Mouse (Mus musculus) liver, adult 2 months (tissue): ENCODE results near the gene Slc28a3.

Experiments used
- CTCF ChIP-seq: fragments of 200-500 bp; IDR thresholded peaks from 2 replicates; pipeline ENCODE4 v1.5.1; 2011; ENCODE audit warnings: low read depth, low read length, control low read depth
- POLR2A ChIP-seq: fragments of 200-500 bp; IDR thresholded peaks from 2 replicates; pipeline ENCODE4 v1.6.1; 2011; ENCODE audit warnings: low read length, control low read depth; ENCODE audit not compliant: insufficient read depth; ENCODE audit errors: extremely low read depth

- TF ChIP-seq POLR2A (no peak), CTCF (no peak)
Observed at GRCm38 (mm10) chr13:58520028-58520427, 90.6 kb downstream of the Slc28a3 start.
